Mouse (Mus musculus) ZHBTc4 (cell line): ENCODE results near the gene Aftph.
"Not testable (repeated sequence)": the region's sequence is repeated elsewhere in the genome, so short reads cannot be mapped to it uniquely, and the experiment has no call there.

Source experiments
- DNase-seq: peaks from one replicate; pipeline ENCODE4 v3.0.0-alpha.2; 2011; ENCODE audit warnings: low read depth, low spot score

Aftph gene

GRCm38 (mm10) chr11:20741201-20742100, at the start of gene Aftph:
Gene Aftph (minus strand): TSS chr11:20741589.
- DNase-seq, result peak; percentile 100

DNA sequence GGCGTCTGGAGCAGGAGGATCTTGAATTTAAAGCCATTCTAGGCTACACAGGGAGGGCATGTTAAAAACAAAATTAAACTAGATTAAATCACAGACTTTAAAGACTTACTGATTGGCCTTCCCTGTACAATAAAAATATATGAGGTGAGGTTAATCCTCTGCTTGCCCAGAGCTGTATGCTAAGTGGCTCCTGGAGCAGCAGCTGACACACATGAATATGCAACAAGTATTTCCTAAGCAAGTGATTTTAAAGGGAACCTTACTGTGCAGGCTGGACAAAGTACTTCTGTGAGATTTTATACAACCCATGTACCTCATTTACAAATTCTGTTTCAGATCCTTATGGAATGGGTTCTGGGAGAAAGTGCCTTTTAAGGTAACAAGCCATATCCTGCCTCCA, 47.6 kb upstream of the Aftph start:
- DNase-seq, result no peak

DNA sequence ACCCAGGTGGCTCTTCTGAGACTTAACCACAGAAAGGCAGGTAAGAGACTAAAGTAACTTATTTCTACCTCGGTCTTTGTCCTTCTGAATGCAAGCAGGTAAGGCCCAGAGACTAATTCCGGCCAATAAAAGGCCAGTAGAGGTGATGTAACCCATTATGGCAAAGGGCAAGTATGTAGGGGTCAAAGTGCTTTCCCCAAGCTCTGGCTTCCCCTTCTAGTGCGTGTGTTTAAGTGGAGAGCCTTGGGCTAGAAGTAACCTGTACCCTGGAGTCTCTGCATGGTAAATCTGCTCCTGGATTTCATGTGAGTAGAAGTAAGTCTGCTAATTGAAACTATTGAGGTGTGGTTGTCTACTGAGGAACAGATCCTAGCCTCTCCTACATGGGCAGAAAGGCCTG, 46.7 kb upstream of the Aftph start:
- no peak for DNase-seq

DNA sequence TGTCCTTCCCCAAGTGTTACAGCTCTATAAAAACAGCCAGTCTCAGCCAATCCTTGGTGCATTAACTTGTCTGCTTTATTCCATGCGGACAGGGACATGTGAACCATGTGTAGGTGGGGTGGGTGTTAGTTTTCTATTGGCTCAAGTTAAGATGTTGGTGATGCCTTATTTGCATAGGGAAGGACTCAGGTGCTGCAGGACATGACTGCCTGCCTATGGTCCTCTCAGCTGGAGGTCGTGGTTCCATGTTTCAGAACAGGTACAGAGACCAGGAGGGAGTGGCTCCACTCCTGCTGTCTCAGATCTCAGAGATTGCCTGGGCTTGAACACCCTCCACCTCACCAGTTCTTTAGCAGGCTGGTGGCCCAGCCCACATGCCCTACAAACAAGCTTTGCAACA, 44.8 kb upstream of the Aftph start:
- no peak for DNase-seq

DNA sequence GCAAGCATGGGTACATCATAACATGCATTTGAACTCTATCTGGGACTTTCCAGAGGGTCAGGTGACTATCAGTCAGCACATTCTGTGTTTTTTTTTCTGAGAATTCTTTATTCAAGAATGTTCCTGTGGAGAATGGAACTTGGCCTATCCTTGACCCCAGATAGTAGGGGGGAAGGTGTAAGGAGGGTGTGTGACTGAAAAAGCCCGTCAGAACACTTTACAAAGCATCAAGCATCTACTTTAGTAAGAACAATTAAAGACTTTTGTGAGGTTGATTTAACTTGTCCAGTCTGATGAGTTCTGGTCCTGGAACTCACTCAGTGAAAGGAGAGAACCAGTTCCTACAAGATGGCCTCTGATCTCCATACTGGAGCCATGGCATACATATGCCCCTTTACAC, 43.8 kb upstream of the Aftph start:
- peak; percentile 75 for DNase-seq

DNA sequence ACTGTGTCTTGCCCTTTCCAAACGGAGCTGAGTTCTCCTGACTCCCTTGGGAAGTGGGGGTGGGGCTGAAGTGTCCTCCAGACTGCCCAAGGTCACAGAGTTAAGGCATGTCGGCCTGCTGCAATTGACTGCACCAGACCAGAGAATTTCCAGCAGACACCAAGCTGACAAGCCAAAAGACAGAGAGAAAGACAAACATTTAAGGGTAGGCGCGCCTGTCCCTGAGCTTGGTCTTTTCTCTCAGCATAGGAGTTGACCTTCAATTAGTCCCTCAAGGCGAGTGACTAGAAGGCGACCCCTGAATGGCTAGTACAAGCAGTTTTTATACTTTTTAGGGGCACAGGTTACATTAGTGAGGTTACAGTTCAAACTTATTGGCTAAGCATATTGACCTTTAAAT, 43.4 kb upstream of the Aftph start:
- peak; percentile 71 for DNase-seq

- no peak for DNase-seq
Observed at GRCm38 (mm10) chr11:20783467-20783866, 42.1 kb upstream of the Aftph start.

GRCm38 (mm10) chr11:20782620-20783019, 41.2 kb upstream of the Aftph start:
- no peak for DNase-seq

DNA sequence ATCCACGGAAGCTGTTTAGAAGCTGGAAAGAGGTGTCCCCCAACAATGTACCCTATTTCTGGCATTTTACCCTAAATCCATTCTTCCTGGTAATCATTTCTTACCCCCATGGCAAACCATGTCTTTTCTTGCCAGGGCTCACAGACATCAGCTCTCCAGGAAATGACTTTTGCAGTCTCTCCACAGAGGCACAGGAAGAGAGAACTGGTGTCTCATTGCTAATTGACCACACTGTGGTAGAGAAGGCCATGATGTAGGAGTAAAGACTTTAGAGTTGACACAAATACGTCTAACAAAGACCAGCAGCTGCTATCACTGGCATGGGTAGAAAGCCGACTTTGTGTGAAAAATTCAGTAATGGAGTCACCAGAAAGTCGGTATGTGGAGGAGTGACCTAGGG, 38.9 kb upstream of the Aftph start:
- no peak for DNase-seq

DNA sequence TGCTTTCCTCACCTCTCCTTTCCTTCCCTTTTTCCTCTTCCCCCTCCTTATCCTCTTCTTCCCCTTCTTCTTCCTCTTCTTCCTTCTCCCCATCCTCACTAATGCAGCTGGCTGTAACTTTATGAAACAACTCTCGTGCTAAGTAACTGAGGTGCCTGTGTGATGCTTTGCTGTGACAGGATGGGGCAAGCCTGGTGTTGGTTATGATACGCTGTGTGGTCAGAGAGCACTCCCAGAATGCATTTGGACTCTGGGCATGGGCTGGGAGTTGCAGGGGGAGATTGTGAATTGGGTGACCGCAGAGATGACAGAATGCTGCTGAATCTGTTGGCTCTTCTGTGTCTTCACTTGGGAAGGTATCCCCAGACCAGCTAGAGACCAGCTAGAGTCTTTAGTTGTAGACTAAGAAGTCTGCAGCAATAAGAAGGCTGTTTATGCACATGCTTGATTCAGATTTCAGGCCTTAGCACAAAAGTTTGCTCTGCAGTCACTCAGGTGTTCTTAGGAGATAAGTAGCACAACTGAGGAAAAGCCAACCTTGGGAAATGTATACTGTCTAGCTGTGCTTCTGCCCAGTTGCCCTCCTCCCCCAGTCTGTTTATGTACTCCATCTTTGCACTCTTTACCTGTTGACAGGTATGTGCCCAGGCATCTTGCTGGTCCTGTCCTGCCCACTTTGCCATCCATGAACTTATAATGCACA, 37.6 kb upstream of the Aftph start:
- no peak for DNase-seq

- no peak for DNase-seq
Observed at GRCm38 (mm10) chr11:20778298-20778697, 36.9 kb upstream of the Aftph start.

- DNase-seq, result no peak
Observed at GRCm38 (mm10) chr11:20776668-20777067, 35.3 kb upstream of the Aftph start.

- peak; percentile 93 for DNase-seq
Observed at GRCm38 (mm10) chr11:20772642-20773041, 31.3 kb upstream of the Aftph start.

- DNase-seq, result not testable (repeated sequence)
Observed at GRCm38 (mm10) chr11:20771827-20772226, 30.4 kb upstream of the Aftph start.

GRCm38 (mm10) chr11:20761984-20762383, 20.6 kb upstream of the Aftph start:
- not testable (repeated sequence) for DNase-seq

DNA sequence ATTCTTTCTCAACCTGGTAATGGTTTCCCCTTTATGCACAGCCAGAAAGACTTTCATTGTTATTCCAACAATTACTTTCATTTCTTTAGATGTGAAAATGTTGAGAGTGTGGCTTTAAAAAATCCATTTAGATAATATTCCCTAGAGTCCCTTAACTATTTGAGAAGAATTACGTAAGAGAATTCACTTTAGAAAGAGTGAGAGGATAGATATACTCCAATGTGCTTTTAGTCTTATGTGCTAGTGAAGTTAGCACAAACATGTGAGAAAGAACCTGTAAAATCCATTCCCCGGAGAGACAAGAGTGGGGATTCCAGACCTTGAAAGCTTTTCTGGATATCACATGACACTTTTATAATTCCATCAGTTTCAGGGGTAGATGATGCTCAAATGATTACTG, 9.2 kb upstream of the Aftph start:
- no peak for DNase-seq

DNA sequence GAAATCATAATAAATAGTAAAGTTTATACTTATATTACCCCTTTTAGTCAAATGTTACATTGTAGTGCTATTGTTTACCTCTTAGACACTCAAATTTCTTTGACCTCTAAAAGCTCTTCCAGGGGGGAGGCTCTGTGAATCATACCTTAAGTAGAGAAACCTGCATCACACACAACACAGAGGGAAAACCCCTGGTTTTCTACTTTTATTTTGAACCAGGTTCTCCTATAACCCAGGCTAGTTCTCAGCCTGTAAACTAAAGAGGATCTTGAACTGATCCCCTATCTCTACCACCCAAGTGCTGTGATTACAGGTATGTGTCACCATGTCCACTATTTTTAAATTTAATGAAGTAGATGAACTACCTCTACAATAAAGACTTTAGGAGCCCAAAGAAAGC, 2.0 kb upstream of the Aftph start:
- no peak for DNase-seq

GRCm38 (mm10) chr11:20742361-20742897, 1.0 kb upstream of the Aftph start:
- DNase-seq, result peak; percentile 46

GRCm38 (mm10) chr11:20740481-20741200, 748 bp downstream of the Aftph start:
- peak; percentile 59 for DNase-seq

DNA sequence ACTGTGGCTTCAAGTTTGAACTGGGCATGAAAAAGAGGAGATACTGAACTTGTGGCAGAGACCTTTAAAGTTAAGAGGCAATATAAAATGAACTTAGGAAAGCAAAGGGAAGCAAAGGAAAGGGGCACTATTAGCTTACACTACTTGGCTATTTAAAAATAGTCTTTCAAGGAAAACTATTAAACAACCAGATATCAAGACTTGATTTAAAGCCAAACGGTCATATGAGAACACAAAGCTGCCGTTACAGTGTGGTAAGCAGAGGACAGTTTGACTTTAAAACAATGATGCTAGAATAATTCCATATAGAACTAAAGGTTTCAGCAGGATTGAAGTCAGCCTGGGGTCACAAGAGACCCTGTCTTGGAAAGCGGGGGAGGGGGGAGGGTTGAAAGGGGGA, 7.3 kb downstream of the Aftph start:
- no peak for DNase-seq

DNA sequence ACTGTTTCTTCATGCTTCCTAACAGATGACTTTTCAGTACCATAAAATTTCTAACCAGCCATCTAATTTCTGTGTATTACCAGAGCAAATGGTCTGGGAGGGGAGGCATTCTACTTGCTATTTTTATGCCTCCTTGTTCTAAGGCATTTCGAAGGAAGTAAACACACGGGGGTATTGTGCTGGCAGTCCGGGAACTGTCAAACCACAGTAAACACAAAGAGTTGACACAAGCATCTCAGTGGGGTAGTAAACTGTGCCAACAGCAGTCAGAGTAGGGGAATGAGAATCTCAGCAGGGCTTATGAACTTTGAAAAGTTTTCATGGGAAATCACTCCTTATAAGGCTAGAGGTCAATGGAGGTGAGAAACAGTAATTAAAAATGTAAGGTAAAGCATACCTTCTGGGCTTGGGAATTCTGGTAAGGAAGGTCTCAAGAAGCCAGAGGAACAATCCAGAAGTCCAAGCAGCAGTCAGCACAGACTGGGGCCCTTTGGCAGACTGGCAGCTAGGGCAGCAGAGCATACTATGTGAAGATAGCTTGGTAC, 7.8 kb downstream of the Aftph start:
- DNase-seq, result no peak

DNA sequence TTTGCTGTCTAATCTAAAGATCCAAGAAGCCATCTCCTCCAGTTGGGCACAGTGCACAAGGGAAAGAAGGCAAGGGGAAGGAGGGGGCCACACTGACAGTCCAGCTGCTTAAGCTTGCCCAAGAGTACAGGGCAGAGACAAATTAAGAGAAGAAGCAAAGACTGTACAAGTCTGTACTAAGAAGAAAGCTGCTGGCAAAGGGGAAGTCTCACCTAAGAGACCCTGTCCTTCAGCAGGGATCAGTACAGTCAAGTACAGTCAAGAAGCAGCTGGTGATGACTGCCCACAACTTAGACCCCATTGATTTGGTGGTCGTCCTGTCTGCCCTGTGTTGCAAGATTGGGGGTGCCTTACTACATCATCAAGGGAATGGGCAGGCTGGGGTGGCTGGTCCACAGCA, 12.0 kb downstream of the Aftph start:
- no peak for DNase-seq
